Mouse (Mus musculus): ENCODE data around the gene Pttg1. TPM values are rescaled to one million over a fixed set of nuclear protein-coding genes. Genes with fewer than 3 reads are reported as not detected.

Gene Pttg1
- polyA plus RNA-seq, 1 experiment = 4.3 TPM

DNA sequence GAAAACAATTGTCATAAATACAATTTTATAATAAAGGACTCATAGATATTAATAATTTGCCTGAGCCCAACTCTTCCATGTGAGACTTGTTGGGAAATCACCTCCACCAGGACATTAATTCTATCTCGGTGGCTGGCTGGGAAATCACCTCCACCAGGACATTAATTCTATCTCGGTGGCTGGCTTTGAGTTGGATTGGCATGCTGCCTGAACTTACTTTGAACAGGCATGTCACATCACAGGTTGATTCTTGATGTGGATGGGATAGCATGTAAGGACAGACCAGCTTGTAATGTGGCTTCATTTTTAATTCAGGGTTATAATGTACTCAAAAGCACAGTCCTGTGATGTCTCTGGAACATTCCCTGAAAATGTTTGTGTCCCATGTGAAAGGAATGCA, 23.9 kb upstream of the Pttg1 start:
- no peak for DNase-seq
- WGBS = 64% methylated on average over 2 of the region's 2 CpGs
- TF ChIP-seq CTCF (IDR thresholded peaks at IDR 0.05; ENCODE audit: insufficient read depth, low read length) (no peak), POLR2A (IDR thresholded peaks at IDR 0.05; ENCODE audit: borderline replicate concordance, extremely low read depth, low read depth, low read length) (no peak)

GRCm38 (mm10) chr11:43443183-43443582, 17.1 kb upstream of the Pttg1 start:
- DNase-seq = no peak
- WGBS = 95% methylated on average over 13 of the region's 13 CpGs
- no peaks in the 10 kb centered on the region for H3K4me1 ChIP-seq (ENCODE audit: control insufficient read depth, insufficient read depth, low read length)
- H3K4me3 ChIP-seq (replicated peaks; ENCODE audit: extremely low read depth, low read depth, low read length) = no peak overlapping the region
- TF ChIP-seq POLR2A (IDR thresholded peaks at IDR 0.05; ENCODE audit: borderline replicate concordance, extremely low read depth, low read depth, low read length) (no peak), CTCF (IDR thresholded peaks at IDR 0.05; ENCODE audit: insufficient read depth, low read length) (no peak)

More for the DNA sequence above, 23.9 kb upstream of the Pttg1 start:
- Histone ChIP-seq H3K4me3 (replicated peaks; ENCODE audit: extremely low read depth, low read depth, low read length) (no peak overlapping the region), H3K4me1 (ENCODE audit: control insufficient read depth, insufficient read depth, low read length) (no peaks in the 10 kb centered on the region)

GRCm38 (mm10) chr11:43441121-43441520, 15.1 kb upstream of the Pttg1 start:
- TF ChIP-seq CTCF (IDR thresholded peaks at IDR 0.05; ENCODE audit: insufficient read depth, low read length) (no peak), POLR2A (IDR thresholded peaks at IDR 0.05; ENCODE audit: borderline replicate concordance, extremely low read depth, low read depth, low read length) (no peak)
- WGBS = 93% methylated on average over 10 of the region's 10 CpGs
- no peak for DNase-seq

GRCm38 (mm10) chr11:43434024-43434407, 8.0 kb upstream of the Pttg1 start:
- DNase-seq = no peak
- Histone ChIP-seq H3K4me1 (ENCODE audit: control insufficient read depth, insufficient read depth, low read length) (peaks cover 3% of the 10 kb centered on the region; the same call in 1 of the 2 replicates), H3K4me3 (replicated peaks; ENCODE audit: extremely low read depth, low read depth, low read length) (peak overlapping the region; percentile 88)
- no peak for TF ChIP-seq POLR2A (IDR thresholded peaks at IDR 0.05; ENCODE audit: borderline replicate concordance, extremely low read depth, low read depth, low read length)
- TF ChIP-seq CTCF (IDR thresholded peaks at IDR 0.05; ENCODE audit: insufficient read depth, low read length) = no peak
- 1% methylated on average over 9 of the region's 9 CpGs for WGBS

More at GRCm38 (mm10) chr11:43441121-43441520, 15.1 kb upstream of the Pttg1 start:
- Histone ChIP-seq H3K4me1 (ENCODE audit: control insufficient read depth, insufficient read depth, low read length) (no peaks in the 10 kb centered on the region), H3K4me3 (replicated peaks; ENCODE audit: extremely low read depth, low read depth, low read length) (no peak overlapping the region)

- H3K4me3 ChIP-seq (replicated peaks; ENCODE audit: extremely low read depth, low read depth, low read length) = peak within 1 kb of the TSS; percentile 88
- peak; percentile 85; the same call in 1 of the 2 replicates for TF ChIP-seq POLR2A (IDR thresholded peaks at IDR 0.05; ENCODE audit: borderline replicate concordance, extremely low read depth, low read depth, low read length)
- TF ChIP-seq CTCF (IDR thresholded peaks at IDR 0.05; ENCODE audit: insufficient read depth, low read length) = no peak
- peak; percentile 76 for DNase-seq
- WGBS = 8% methylated on average over 38 of the region's 38 CpGs
- peaks cover 3% of the 10 kb centered on the region; the same call in 1 of the 2 replicates for H3K4me1 ChIP-seq (ENCODE audit: control insufficient read depth, insufficient read depth, low read length)
These were observed 7.4 kb upstream of the Pttg1 start, which contains the start of gene Slu7 for GRCm38 (mm10) chr11:43433254-43434023. Gene Slu7, plus strand, starts transcription at chr11:43433744.

- no peak for TF ChIP-seq POLR2A (IDR thresholded peaks at IDR 0.05; ENCODE audit: borderline replicate concordance, extremely low read depth, low read depth, low read length)
- TF ChIP-seq CTCF (IDR thresholded peaks at IDR 0.05; ENCODE audit: insufficient read depth, low read length) = no peak
- DNase-seq = peak; percentile 42
- Histone ChIP-seq H3K4me1 (ENCODE audit: control insufficient read depth, insufficient read depth, low read length) (peaks cover 8% of the 10 kb centered on the region), H3K4me3 (replicated peaks; ENCODE audit: extremely low read depth, low read depth, low read length) (peak overlapping the region; percentile 14)
- 18% methylated on average over 7 of the region's 7 CpGs for WGBS
These were observed 398 bp upstream of the Pttg1 start for GRCm38 (mm10) chr11:43426414-43426884.

- TF ChIP-seq POLR2A (IDR thresholded peaks at IDR 0.05; ENCODE audit: borderline replicate concordance, extremely low read depth, low read depth, low read length) = no peak
- TF ChIP-seq CTCF (IDR thresholded peaks at IDR 0.05; ENCODE audit: insufficient read depth, low read length) = no peak
- DNase-seq = no peak
- WGBS = 78% methylated on average over 9 of the region's 9 CpGs
- peak overlapping the region; percentile 75 for H3K4me3 ChIP-seq (replicated peaks; ENCODE audit: extremely low read depth, low read depth, low read length)
- H3K4me1 ChIP-seq (ENCODE audit: control insufficient read depth, insufficient read depth, low read length) = peaks cover 8% of the 10 kb centered on the region
These were observed 813 bp downstream of the Pttg1 start for GRCm38 (mm10) chr11:43425166-43425709.

GRCm38 (mm10) chr11:43424386-43424785, 1.7 kb downstream of the Pttg1 start:
- H3K4me1 ChIP-seq (ENCODE audit: control insufficient read depth, insufficient read depth, low read length) = peaks cover 8% of the 10 kb centered on the region
- no peak for DNase-seq
- TF ChIP-seq POLR2A (IDR thresholded peaks at IDR 0.05; ENCODE audit: borderline replicate concordance, extremely low read depth, low read depth, low read length) (no peak), CTCF (IDR thresholded peaks at IDR 0.05; ENCODE audit: insufficient read depth, low read length) (no peak)
- H3K4me3 ChIP-seq (replicated peaks; ENCODE audit: extremely low read depth, low read depth, low read length) = no peak overlapping the region
- 76% methylated on average over 5 of the region's 5 CpGs for WGBS

DNA sequence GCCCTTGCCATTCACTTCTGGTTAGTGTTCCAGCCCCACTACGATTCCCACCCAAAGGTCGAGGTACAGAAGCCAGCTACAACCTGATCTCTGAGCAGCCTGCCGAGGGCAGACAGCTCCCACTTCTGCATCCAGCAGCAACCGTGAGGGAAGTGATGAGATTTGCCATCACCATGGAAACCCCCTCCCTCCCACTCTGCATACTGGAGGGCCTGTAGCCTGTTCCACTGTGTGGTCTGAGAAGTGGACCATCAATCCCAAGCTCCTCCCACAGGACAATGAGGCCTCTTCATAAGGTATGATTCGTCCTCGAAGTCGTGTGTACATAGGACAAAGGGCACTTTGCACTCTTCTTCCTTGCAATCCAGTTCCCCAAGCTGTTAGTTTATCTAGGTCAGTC, 8.8 kb downstream of the Pttg1 start:
- DNase-seq = no peak
- TF ChIP-seq CTCF (IDR thresholded peaks at IDR 0.05; ENCODE audit: insufficient read depth, low read length) = no peak
- no peak for TF ChIP-seq POLR2A (IDR thresholded peaks at IDR 0.05; ENCODE audit: borderline replicate concordance, extremely low read depth, low read depth, low read length)
- WGBS = 53% methylated on average over 7 of the region's 7 CpGs
- Histone ChIP-seq H3K4me1 (ENCODE audit: control insufficient read depth, insufficient read depth, low read length) (no peaks in the 10 kb centered on the region), H3K4me3 (replicated peaks; ENCODE audit: extremely low read depth, low read depth, low read length) (no peak overlapping the region)
